Mouse (Mus musculus) bone marrow, adult 2 months (tissue): ENCODE results near the gene Prkn.

ENCODE experiments used
- CTCF ChIP-seq: fragments of 200-500 bp; IDR thresholded peaks from 2 replicates; pipeline ENCODE4 v1.5.1; 2011; ENCODE audit warnings: low read length, control low read depth; ENCODE audit not compliant: control insufficient read depth, insufficient read depth
- POLR2A ChIP-seq: fragments of 200-500 bp; IDR thresholded peaks from 2 replicates; pipeline ENCODE4 v1.6.1; 2011; ENCODE audit warnings: low read depth, mild to moderate bottlenecking, control low read depth, low read length, borderline replicate concordance; ENCODE audit not compliant: control insufficient read depth

- no peak for TF ChIP-seq CTCF
- no peak for TF ChIP-seq POLR2A
Observed at GRCm38 (mm10) chr17:11765581-11765980, 925.4 kb downstream of the Prkn start.
